Mouse (Mus musculus): ENCODE measurements around the gene Rspo1. TPM values are rescaled to one million over a fixed set of nuclear protein-coding genes. Genes with fewer than 3 reads are reported as not detected.

Rspo1 gene
- total and polyA plus RNA-seq, 3 experiments: 2.7 to 4.4 (median 3.9) TPM

GRCm38 (mm10) chr4:125007460-125007859 lies 21.2 kb downstream of the Rspo1 start:
- H3K4me3 ChIP-seq: no peak overlapping the region
- no peaks in the 10 kb centered on the region for H3K79me2 ChIP-seq (replicated peaks; ENCODE audit: control insufficient read depth, insufficient read depth, low read length)
- no peak for TF ChIP-seq EP300 (IDR thresholded peaks at IDR 0.05; ENCODE audit: insufficient read depth, low read depth, low read length)
- TF ChIP-seq CTCF (IDR thresholded peaks at IDR 0.05): no peak
- TF ChIP-seq POLR2A (IDR thresholded peaks at IDR 0.05; ENCODE audit: insufficient read depth, low read depth, low read length): no peak
- no peak overlapping the region for H3K9ac ChIP-seq (ENCODE audit: low read depth, low read length)
- H3K27ac ChIP-seq: no peak overlapping the region
- 33% methylated on average over 15 of the region's 15 CpGs for WGBS
- H3K27me3 ChIP-seq (ENCODE audit: control insufficient read depth, insufficient read depth, low read length): no peaks in the 10 kb centered on the region; the same call in 1 of the 2 replicates
- H3K4me1 ChIP-seq (ENCODE audit: control insufficient read depth, insufficient read depth, low read length): no peaks in the 10 kb centered on the region
- no peaks in the 10 kb centered on the region for H3K36me3 ChIP-seq (ENCODE audit: control insufficient read depth, insufficient read depth, low read length)
- DNase-seq: no peak
- intact Hi-C loops (cut with DNase I): no loop called here

GRCm38 (mm10) chr4:125008220-125008619 lies 22.0 kb downstream of the Rspo1 start:
- Histone ChIP-seq H3K4me1 (ENCODE audit: control insufficient read depth, insufficient read depth, low read length) (no peaks in the 10 kb centered on the region), H3K36me3 (ENCODE audit: control insufficient read depth, insufficient read depth, low read length) (no peaks in the 10 kb centered on the region), H3K27ac (no peak overlapping the region), H3K27me3 (ENCODE audit: control insufficient read depth, insufficient read depth, low read length) (no peaks in the 10 kb centered on the region; the same call in 1 of the 2 replicates), H3K4me3 (no peak overlapping the region), H3K79me2 (replicated peaks; ENCODE audit: control insufficient read depth, insufficient read depth, low read length) (no peaks in the 10 kb centered on the region), H3K9ac (ENCODE audit: low read depth, low read length) (no peak overlapping the region)
- intact Hi-C loops (cut with DNase I): no loop called here
- 33% methylated on average over 6 of the region's 6 CpGs for WGBS
- DNase-seq: no peak
- TF ChIP-seq POLR2A (IDR thresholded peaks at IDR 0.05; ENCODE audit: insufficient read depth, low read depth, low read length) (no peak), CTCF (IDR thresholded peaks at IDR 0.05) (no peak), EP300 (IDR thresholded peaks at IDR 0.05; ENCODE audit: insufficient read depth, low read depth, low read length) (no peak)

DNA sequence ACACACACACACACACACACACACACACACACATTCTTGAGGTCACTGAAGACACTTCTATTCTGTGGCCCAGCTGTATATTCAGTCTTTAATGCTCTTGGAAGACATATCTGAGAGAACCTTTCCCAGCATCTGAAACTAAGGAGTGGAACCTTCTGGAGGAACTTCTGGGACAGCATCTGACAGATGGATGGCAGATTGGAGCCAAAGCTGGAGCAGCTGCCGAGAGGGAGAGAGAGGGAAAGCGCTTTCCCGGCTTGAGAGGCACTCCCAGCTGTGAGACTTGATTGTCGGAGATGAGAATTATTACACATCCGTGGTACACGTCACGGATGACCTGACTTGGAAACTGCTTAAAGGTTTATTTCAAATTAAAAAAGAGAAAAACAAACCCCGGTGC lies 22.5 kb downstream of the Rspo1 start:
- TF ChIP-seq CTCF (IDR thresholded peaks at IDR 0.05) (no peak), POLR2A (IDR thresholded peaks at IDR 0.05; ENCODE audit: insufficient read depth, low read depth, low read length) (no peak), EP300 (IDR thresholded peaks at IDR 0.05; ENCODE audit: insufficient read depth, low read depth, low read length) (no peak)
- no peak for DNase-seq
- no peaks in the 10 kb centered on the region for H3K36me3 ChIP-seq (ENCODE audit: control insufficient read depth, insufficient read depth, low read length)
- no peaks in the 10 kb centered on the region; the same call in 1 of the 2 replicates for H3K27me3 ChIP-seq (ENCODE audit: control insufficient read depth, insufficient read depth, low read length)
- no peak overlapping the region for H3K9ac ChIP-seq (ENCODE audit: low read depth, low read length)
- no peaks in the 10 kb centered on the region for H3K79me2 ChIP-seq (replicated peaks; ENCODE audit: control insufficient read depth, insufficient read depth, low read length)
- no peaks in the 10 kb centered on the region for H3K4me1 ChIP-seq (ENCODE audit: control insufficient read depth, insufficient read depth, low read length)
- no peak overlapping the region for H3K4me3 ChIP-seq
- H3K27ac ChIP-seq: no peak overlapping the region
- 62% methylated on average over 8 of the region's 8 CpGs for WGBS
- intact Hi-C loops (cut with DNase I): no loop called here

- H3K27ac ChIP-seq: no peak within 1 kb of the TSS
- intact Hi-C loops (cut with DNase I): no loop called here
- H3K27me3 ChIP-seq (ENCODE audit: control insufficient read depth, insufficient read depth, low read length): no peaks in the 10 kb centered on the region
- no peak within 1 kb of the TSS for H3K4me3 ChIP-seq
- DNase-seq: peak; percentile 42 to 51
- TF ChIP-seq CTCF (IDR thresholded peaks at IDR 0.05): no peak
- no peak within 1 kb of the TSS for H3K9ac ChIP-seq (ENCODE audit: low read depth, low read length)
- H3K79me2 ChIP-seq (replicated peaks; ENCODE audit: control insufficient read depth, insufficient read depth, low read length): no peaks in the 10 kb centered on the region
- no peaks in the 10 kb centered on the region for H3K36me3 ChIP-seq (ENCODE audit: control insufficient read depth, insufficient read depth, low read length)
- WGBS: 63% methylated on average over 10 of the region's 10 CpGs
- H3K4me1 ChIP-seq (ENCODE audit: control insufficient read depth, insufficient read depth, low read length): no peaks in the 10 kb centered on the region
Observed at GRCm38 (mm10) chr4:125015806-125016635, 29.8 kb downstream of the Rspo1 start, which contains the start of gene Gnl2. Gene Gnl2 (plus strand): TSS chr4:125016585.

- Histone ChIP-seq H3K9ac (ENCODE audit: low read depth, low read length) (no peak overlapping the region), H3K27me3 (ENCODE audit: control insufficient read depth, insufficient read depth, low read length) (no peaks in the 10 kb centered on the region), H3K4me1 (ENCODE audit: control insufficient read depth, insufficient read depth, low read length) (no peaks in the 10 kb centered on the region), H3K4me3 (no peak overlapping the region), H3K79me2 (replicated peaks; ENCODE audit: control insufficient read depth, insufficient read depth, low read length) (no peaks in the 10 kb centered on the region), H3K27ac (no peak overlapping the region), H3K36me3 (ENCODE audit: control insufficient read depth, insufficient read depth, low read length) (no peaks in the 10 kb centered on the region)
- peak in 1 of 2 experiments; percentile 59 for DNase-seq
- intact Hi-C loops (cut with DNase I): no loop called here
- 56% methylated on average over 11 of the region's 11 CpGs for WGBS
- no peak for TF ChIP-seq POLR2A (IDR thresholded peaks at IDR 0.05; ENCODE audit: insufficient read depth, low read depth, low read length)
- TF ChIP-seq CTCF (IDR thresholded peaks at IDR 0.05): no peak
- TF ChIP-seq EP300 (IDR thresholded peaks at IDR 0.05; ENCODE audit: insufficient read depth, low read depth, low read length): no peak
Observed at GRCm38 (mm10) chr4:125017431-125017830, 31.2 kb downstream of the Rspo1 start.

DNA sequence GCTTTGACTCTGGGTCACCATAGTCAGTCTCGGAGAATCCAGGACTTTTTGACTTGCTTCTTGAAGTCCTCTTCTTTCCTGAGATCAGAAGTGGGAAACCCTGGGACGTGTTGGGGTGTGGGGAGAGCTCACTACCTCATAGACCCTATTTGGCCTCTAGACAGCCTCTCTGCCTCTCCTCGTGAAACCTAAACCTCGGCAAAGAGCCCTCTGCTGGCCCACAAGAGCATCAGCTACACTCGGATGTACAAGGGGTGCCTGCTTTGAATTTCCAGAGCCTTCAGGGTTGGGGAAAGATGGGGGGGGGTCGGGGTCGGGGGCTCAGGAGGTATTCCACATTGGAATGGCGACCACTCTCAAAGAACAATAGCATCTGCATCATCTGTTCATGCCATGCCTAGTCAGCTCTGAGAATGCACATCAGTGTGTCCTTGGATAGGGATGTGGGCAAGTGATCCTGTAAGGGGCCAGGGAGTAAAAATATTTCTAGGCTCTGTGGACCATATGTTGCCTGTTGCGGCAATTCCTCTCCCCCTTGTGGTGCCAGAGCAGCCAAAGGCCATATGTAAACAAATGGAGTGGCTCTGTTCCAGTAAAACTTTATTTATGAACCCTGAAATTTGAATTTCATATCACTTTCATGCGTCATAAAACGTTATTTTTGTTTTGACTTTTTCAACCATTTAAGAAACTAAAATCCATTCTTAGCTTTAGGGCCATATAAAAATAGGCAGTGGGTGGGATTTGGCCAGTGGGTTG lies 34.7 kb downstream of the Rspo1 start:
- H3K27me3 ChIP-seq (ENCODE audit: control insufficient read depth, insufficient read depth, low read length): no peaks in the 10 kb centered on the region
- TF ChIP-seq EP300 (IDR thresholded peaks at IDR 0.05; ENCODE audit: insufficient read depth, low read depth, low read length) (no peak), CTCF (IDR thresholded peaks at IDR 0.05) (0 out of 2 replicates have a peak, but pooled peaks have one; percentile 7), POLR2A (IDR thresholded peaks at IDR 0.05; ENCODE audit: insufficient read depth, low read depth, low read length) (no peak)
- WGBS: 33% methylated on average over 11 of the region's 11 CpGs
- no peak for DNase-seq
- H3K36me3 ChIP-seq (ENCODE audit: control insufficient read depth, insufficient read depth, low read length): no peaks in the 10 kb centered on the region
- no peak overlapping the region for H3K9ac ChIP-seq (ENCODE audit: low read depth, low read length)
- no peaks in the 10 kb centered on the region for H3K4me1 ChIP-seq (ENCODE audit: control insufficient read depth, insufficient read depth, low read length)
- H3K27ac ChIP-seq: no peak overlapping the region
- intact Hi-C loops (cut with DNase I): no loop called here
- H3K79me2 ChIP-seq (replicated peaks; ENCODE audit: control insufficient read depth, insufficient read depth, low read length): no peaks in the 10 kb centered on the region
- no peak overlapping the region for H3K4me3 ChIP-seq
